Mouse (Mus musculus): ENCODE data around the gene Tmem117. TPM values are rescaled to one million over a fixed set of nuclear protein-coding genes. Genes with fewer than 3 reads are reported as not detected.

The Tmem117 gene
- total and polyA plus RNA-seq, 3 experiments = not detected

- Histone ChIP-seq H3K79me2 (ENCODE audit: control insufficient read depth, insufficient read depth, low read length, poor library complexity) (no peaks in the 10 kb centered on the region), H3K27me3 (ENCODE audit: control insufficient read depth in 1 of 2, insufficient read depth in 2 of 2, low read length in 2 of 2) (peaks cover 6 to 14% of the 10 kb centered on the region in 2 experiments), H3K9me3 (replicated peaks; ENCODE audit: insufficient read depth, low read length) (no peaks in the 10 kb centered on the region), H3K27ac (ENCODE audit: control insufficient read depth, low read depth, low read length) (no peak overlapping the region), H3K4me1 (ENCODE audit: control insufficient read depth in 1 of 2, insufficient read depth in 2 of 2, low read length in 2 of 2) (no peaks in the 10 kb centered on the region), H3K4me3 (ENCODE audit: control insufficient read depth in 1 of 2, insufficient read depth in 1 of 2, low read depth in 2 of 2, low read length in 2 of 2) (no peak overlapping the region), H3K9ac (ENCODE audit: control insufficient read depth, low read depth, low read length, poor library complexity, severe bottlenecking) (no peak overlapping the region), H3K36me3 (ENCODE audit: control insufficient read depth in 1 of 2, insufficient read depth in 2 of 2, low read length in 2 of 2) (no peaks in the 10 kb centered on the region)
- no peak for DNase-seq (ENCODE audit: low read depth, low spot score)
- TF ChIP-seq KAT2A (conservative IDR thresholded peaks at IDR 0.05; ENCODE audit: low read depth, low read length) = no peak
- no peak for TF ChIP-seq MAX (IDR thresholded peaks at IDR 0.05; ENCODE audit: low read length)
- no peak for TF ChIP-seq EP300 (IDR thresholded peaks at IDR 0.05; ENCODE audit: low read depth in 1 of 2, low read length in 2 of 2)
- TF ChIP-seq CTCF (IDR thresholded peaks at IDR 0.05 in 2 of 3, conservative IDR thresholded peaks at IDR 0.05 in 1 of 3; ENCODE audit: control insufficient read depth in 1 of 3, insufficient read depth in 1 of 3, low read depth in 2 of 3, low read length in 3 of 3, poor library complexity in 1 of 3, severe bottlenecking in 1 of 3) = no peak
- TF ChIP-seq SIN3A (IDR thresholded peaks at IDR 0.05; ENCODE audit: low read length) = no peak
- no peak for TF ChIP-seq ZC3H11A (IDR thresholded peaks at IDR 0.05; ENCODE audit: low read depth, low read length)
- TF ChIP-seq POLR2AphosphoS2 (IDR thresholded peaks at IDR 0.05; ENCODE audit: low read length) = no peak
- no peak for TF ChIP-seq MYB (IDR thresholded peaks at IDR 0.05; ENCODE audit: low read depth, low read length)
- TF ChIP-seq ETS1 (IDR thresholded peaks at IDR 0.05; ENCODE audit: low read depth, low read length) = no peak
- TF ChIP-seq USF1 (IDR thresholded peaks at IDR 0.05; ENCODE audit: low read depth, low read length) = no peak
- TF ChIP-seq GATA1 (IDR thresholded peaks at IDR 0.05; ENCODE audit: low read depth, low read length) = no peak
- TF ChIP-seq MYC (IDR thresholded peaks at IDR 0.05; ENCODE audit: low read depth, low read length) = no peak
- TF ChIP-seq HCFC1 (IDR thresholded peaks at IDR 0.05; ENCODE audit: low read depth, low read length) = no peak
- TF ChIP-seq CHD2 (IDR thresholded peaks at IDR 0.05; ENCODE audit: low read length) = no peak
- TF ChIP-seq MAFK (IDR thresholded peaks at IDR 0.05; ENCODE audit: borderline replicate concordance, low read depth, low read length) = no peak
- no peak for TF ChIP-seq NRF1 (IDR thresholded peaks at IDR 0.05; ENCODE audit: insufficient read depth, low read depth, low read length, poor library complexity, severe bottlenecking)
- no peak for TF ChIP-seq MEF2A (IDR thresholded peaks at IDR 0.05; ENCODE audit: extremely low read depth, insufficient replicate concordance, low read depth, low read length, poor library complexity, severe bottlenecking)
- no peak for TF ChIP-seq SMC3 (IDR thresholded peaks at IDR 0.05; ENCODE audit: low read depth, low read length)
- TF ChIP-seq RCOR1 (IDR thresholded peaks at IDR 0.05; ENCODE audit: low read depth, low read length) = no peak
Measured at GRCm38 (mm10) chr15:94655811-94656323, 26.8 kb downstream of the Tmem117 start.

DNA sequence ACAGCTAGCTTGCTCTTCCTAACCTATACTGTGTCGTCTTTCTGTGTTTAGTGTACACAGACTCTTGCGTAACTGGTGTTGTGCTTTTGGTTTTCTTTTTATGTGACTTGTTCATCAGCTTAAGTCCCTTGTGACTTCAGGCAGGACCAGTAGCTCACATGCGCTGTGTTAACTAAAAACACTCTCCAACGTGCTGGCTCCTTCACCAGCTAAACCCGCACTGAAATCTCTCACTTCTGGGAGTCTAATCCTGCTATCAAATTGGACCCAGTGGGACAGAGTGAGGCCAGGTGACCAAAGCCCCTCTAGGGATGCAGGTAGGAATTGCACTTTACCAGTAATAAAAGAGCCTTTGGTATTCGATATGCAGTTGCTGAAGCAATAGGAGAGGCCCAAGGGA lies 28.9 kb downstream of the Tmem117 start:
- Histone ChIP-seq H3K36me3 (ENCODE audit: control insufficient read depth in 1 of 2, insufficient read depth in 2 of 2, low read length in 2 of 2) (no peaks in the 10 kb centered on the region; a peak in 1 of 4 replicates), H3K27me3 (ENCODE audit: control insufficient read depth in 1 of 2, insufficient read depth in 2 of 2, low read length in 2 of 2) (peaks cover 0 to 4% of the 10 kb centered on the region in 2 experiments; a peak in 3 of 4 replicates), H3K9ac (ENCODE audit: control insufficient read depth, low read depth, low read length, poor library complexity, severe bottlenecking) (no peak overlapping the region), H3K4me1 (ENCODE audit: control insufficient read depth in 1 of 2, insufficient read depth in 2 of 2, low read length in 2 of 2) (no peaks in the 10 kb centered on the region; a peak in 1 of 4 replicates), H3K4me3 (ENCODE audit: control insufficient read depth in 1 of 2, insufficient read depth in 1 of 2, low read depth in 2 of 2, low read length in 2 of 2) (no peak overlapping the region), H3K27ac (ENCODE audit: control insufficient read depth, low read depth, low read length) (no peak overlapping the region), H3K9me3 (replicated peaks; ENCODE audit: insufficient read depth, low read length) (no peaks in the 10 kb centered on the region), H3K79me2 (ENCODE audit: control insufficient read depth, insufficient read depth, low read length, poor library complexity) (no peaks in the 10 kb centered on the region)
- DNase-seq (ENCODE audit: low read depth, low spot score) = no peak
- TF ChIP-seq GABPA (IDR thresholded peaks at IDR 0.05; ENCODE audit: low read depth, low read length) = no peak
- no peak for TF ChIP-seq POLR2AphosphoS2 (IDR thresholded peaks at IDR 0.05; ENCODE audit: low read length)
- no peak for TF ChIP-seq MAX (IDR thresholded peaks at IDR 0.05; ENCODE audit: low read length)
- TF ChIP-seq RCOR1 (IDR thresholded peaks at IDR 0.05; ENCODE audit: low read depth, low read length) = no peak
- TF ChIP-seq UBTF (IDR thresholded peaks at IDR 0.05; ENCODE audit: borderline replicate concordance, insufficient read depth, low read depth, low read length) = no peak
- TF ChIP-seq NELFE (IDR thresholded peaks at IDR 0.05; ENCODE audit: low read depth, low read length) = no peak
- TF ChIP-seq GATA1 (IDR thresholded peaks at IDR 0.05; ENCODE audit: low read depth, low read length) = no peak
